Mouse (Mus musculus) left cerebral cortex, adult 9 months (tissue): Measurements from ENCODE around the gene Zbtb1.
"Not testable (repeated sequence)": the region's sequence is repeated elsewhere in the genome, so short reads cannot be mapped to it uniquely, and the experiment has no call there.

Experiments
- DNase-seq, 2 experiments: peaks; one replicate each; pipeline ENCODE4 v3.0.0; 2022; ENCODE audit warnings: low spot score in 2 of 2

Zbtb1 gene

DNA sequence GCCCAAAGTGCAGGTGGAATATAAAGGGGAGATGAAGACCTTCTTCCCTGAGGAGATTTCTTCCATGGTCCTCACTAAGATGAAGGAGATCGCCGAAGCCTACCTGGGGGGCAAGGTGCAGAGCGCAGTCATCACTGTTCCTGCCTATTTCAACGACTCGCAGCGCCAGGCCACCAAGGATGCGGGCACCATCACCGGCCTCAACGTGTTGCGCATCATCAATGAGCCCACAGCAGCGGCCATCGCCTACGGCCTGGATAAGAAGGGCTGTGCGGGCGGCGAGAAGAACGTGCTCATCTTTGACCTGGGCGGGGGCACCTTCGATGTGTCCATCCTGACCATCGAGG is 34.7 kb downstream of the Zbtb1 start:
- DNase-seq: peak in 1 of 2 experiments; percentile 14

DNA sequence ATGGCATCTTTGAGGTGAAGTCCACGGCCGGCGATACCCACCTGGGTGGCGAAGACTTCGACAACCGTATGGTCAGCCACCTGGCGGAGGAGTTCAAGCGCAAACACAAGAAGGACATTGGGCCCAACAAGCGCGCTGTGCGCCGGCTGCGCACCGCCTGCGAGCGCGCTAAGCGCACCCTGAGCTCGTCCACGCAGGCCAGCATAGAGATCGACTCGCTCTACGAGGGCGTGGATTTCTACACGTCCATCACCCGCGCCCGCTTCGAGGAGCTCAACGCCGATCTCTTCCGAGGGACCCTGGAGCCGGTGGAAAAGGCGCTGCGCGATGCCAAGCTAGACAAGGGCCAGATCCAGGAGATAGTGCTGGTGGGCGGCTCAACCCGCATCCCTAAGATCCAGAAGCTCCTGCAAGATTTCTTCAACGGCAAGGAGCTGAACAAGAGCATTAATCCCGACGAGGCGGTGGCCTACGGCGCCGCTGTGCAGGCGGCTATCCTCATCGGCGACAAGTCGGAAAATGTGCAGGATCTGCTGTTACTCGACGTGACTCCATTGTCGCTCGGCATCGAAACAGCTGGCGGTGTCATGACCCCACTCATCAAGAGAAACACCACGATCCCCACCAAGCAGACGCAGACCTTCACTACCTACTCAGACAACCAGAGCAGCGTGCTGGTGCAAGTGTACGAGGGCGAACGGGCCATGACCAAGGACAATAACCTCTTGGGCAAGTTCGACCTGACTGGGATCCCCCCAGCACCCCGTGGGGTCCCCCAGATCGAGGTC is 35.3 kb downstream of the Zbtb1 start:
- peak in 1 of 2 experiments; percentile 34 for DNase-seq

- DNase-seq: no peak
Observed at GRCm38 (mm10) chr12:76405971-76406370, 35.9 kb downstream of the Zbtb1 start.

DNA sequence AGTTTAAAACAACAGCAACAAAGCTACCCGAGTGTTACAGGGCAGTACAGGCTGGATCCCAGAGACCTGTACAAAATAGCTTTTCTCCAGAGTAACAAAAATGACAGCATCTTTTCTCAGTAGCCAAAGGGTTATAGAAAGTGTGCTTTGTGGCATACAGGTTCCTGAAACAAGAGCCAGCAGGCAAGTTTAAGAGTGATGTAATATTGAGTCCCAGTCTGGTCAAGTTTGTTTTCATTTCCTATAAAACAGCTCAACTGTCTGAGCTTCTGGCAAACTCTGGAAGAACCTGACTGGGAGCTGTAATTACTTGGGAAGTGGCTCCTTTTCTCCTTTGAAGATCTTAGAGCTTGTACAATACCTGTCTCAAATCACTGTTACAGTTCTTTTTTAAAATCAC is 37.1 kb downstream of the Zbtb1 start:
- DNase-seq: no peak

DNA sequence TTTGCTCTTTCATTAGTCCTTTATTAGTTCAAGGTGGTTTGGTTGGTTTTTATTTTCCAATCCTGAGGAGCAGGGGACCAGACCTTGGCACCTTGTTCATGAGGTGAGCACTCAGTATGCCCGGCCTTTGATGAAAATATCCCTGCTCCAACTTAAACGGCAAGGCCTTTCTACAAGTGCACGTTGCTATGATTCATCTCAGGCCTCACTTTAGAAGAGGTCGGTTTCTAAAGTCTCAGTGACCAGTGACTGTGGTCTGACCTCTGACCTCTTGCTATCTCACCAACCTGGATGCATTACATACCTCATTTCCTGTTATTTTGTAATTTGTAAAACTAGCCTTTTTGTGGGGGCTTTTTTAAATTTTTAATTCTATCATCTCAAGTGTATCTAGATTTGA is 39.1 kb downstream of the Zbtb1 start:
- no peak for DNase-seq

DNA sequence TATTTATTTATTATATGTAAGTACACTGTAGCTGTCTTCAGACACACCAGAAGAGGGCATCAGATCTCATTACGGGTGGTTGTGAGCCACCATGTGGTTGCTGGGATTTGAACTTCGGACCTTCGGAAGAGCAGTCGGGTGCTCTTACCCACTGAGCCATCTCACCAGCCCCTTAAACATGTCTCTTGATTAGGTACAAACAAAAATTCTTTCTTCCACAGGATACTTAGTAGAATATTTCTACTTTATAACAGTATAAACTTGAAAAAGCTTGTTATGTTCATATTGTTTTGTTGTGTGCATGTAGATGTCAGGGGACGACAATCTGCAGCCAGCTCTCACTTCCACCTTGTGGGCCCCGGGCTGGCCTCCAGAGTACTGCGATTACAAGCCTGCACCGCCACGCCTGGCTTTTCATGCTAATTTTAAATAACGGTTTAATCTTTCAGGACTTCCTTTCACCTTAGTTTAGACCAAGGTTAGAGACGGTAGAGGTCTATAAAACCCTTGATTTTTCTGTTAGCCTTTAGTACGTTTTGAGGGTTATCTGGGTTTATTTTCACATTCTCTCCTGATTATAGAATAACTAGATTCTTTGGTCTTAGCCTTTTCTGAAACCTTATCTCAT is 45.4 kb downstream of the Zbtb1 start:
- DNase-seq: no peak

DNA sequence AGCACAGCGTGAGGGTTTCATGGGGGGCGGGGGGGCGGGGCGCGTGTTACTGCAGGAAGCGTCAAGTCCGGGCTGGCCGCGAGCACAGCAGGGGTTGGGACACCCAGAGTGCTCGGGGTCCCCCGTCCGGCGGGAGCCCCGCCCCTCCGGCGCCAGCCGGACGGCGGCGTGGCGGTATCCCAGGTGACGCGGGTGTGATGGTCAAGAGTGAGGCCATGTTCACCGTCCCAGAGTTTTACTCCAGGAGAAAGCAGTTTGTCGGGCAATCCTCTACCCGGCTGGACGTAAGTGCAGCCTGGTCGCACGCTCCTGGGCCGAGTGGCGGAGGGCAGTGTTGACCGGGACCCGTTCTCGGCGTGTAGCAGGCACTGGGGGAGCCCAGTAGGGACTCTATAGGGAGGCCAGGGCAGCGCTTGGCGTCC is 47.4 kb downstream of the Zbtb1 start, which contains the start of gene Ppp1r36:
TSS of gene Ppp1r36 (plus strand) at position 106 of the 422 bp plus-strand sequence.
- DNase-seq: no peak

DNA sequence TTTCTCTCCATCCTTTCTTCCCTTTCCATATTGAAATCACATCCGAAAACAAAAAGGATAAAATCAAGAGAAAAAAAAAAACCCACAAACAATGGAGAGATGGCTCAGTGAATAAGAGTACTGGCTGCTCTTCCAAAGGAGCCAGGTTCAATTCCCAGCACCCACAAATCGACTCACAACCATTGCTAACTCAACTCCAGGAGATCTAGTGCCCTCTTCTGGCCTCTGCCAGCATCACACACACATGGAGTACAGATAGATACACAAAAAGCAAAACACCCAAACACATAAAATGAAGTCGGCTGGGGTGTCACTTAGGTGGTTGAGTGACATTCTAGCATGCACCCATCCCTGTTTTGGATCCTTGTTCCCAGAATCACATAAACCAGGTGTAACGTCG is 48.3 kb downstream of the Zbtb1 start:
- no peak for DNase-seq

DNA sequence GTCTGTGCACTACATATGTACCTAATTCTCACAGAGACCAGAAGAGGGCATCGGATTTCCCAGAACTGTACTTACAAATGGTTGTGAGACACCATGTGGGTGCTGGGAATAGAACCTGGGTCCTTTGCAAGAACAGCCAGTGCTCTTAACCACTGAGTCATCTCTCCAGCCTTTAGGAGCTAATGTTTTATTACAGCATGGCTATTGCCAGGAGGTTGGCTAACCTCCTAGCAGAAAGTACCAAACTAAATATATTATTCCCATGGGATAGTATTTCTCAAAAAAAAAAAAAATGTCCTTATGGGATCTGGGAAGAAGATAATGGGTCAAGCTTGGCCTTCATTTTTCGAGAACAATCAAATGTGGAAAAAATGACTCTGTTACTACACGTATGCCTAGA is 55.2 kb downstream of the Zbtb1 start:
- no peak for DNase-seq

DNA sequence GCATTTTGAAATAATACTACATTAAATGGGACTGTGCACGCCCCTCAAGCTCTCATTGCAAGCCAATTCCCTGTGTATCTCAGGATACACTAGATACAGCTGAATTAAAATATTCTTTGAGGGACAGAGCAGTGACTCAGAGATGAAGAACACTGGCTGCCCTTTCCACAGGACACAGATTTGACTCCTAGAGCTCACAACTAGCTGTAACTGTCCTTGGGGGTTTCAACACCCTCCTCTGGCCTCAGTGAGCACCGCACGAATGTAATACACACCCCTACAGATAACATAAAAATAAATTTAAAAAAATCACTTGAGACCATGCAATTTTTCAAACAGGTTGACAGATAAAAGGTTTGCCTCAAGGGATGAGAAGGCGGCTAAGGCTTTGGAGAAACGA is 57.5 kb downstream of the Zbtb1 start:
- no peak for DNase-seq

- no peak for DNase-seq
Observed at GRCm38 (mm10) chr12:76430879-76431406, 60.9 kb downstream of the Zbtb1 start.

GRCm38 (mm10) chr12:76431431-76431830 is 61.4 kb downstream of the Zbtb1 start:
- DNase-seq: no peak

DNA sequence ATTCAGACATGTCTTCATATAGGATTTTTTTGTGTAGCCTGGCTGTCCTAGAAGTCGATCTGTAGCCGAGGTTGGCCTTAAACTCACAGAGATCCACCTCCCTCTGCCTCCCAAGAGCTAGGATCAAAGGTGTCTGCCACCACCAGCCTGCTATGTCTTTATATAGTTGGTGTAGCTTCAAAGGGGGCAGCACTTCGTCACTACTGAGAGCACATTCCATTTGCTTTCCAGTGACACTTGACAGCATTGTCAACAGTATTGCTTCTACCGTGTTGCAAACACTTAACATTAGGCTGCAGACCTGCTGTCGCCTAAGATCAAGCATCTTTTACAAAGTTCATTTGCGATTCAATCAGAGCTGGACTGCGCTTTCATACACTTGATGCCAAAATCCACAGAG is 64.0 kb downstream of the Zbtb1 start:
- no peak for DNase-seq

DNA sequence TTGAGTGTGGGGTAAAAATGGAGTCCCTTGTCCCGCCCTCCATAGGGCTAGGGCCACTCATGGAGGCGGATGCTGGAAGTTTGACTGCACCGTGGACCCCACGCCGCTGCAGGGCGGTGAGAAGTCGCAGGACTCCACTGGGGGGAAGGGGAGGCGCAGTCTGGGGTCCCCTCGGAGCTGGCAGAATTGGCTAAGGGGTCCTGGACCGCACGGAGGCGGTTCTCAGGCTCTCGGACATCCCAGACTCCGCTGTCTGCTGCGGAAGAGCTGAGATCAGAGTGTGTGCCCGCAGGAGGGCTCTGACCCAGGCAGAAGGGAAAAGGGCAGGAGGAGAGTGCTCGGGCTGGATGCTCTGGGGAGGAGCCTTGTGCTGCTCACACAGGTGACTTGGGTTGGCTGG is 65.0 kb downstream of the Zbtb1 start:
- DNase-seq: no peak

- no peak for DNase-seq
Observed at GRCm38 (mm10) chr12:76435549-76435948, 65.5 kb downstream of the Zbtb1 start.

GRCm38 (mm10) chr12:76443488-76443887 is 73.4 kb downstream of the Zbtb1 start:
- not testable (repeated sequence) for DNase-seq

DNA sequence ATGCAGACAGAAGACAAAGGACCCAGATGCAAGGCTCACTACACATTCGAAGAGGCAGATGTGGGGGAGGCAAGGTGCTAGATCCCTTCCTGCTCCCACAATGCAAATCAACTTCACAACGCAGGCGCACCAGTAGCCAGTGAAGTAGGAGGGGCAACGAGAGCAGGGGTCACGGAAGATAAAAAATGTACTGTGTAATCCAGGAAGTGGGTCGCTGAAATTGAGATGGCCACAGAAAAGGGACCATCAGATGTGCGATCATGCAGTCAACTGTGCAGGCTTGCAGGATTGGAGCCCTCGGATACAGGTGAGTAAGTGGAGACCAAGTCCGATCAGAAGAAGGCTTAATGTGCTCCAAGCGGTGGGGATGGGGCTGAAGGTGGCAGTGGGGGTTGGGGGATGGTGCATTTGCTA is 74.3 kb downstream of the Zbtb1 start:
- DNase-seq: no peak

GRCm38 (mm10) chr12:76444862-76445261 is 74.8 kb downstream of the Zbtb1 start:
- no peak for DNase-seq

GRCm38 (mm10) chr12:76446201-76446600 is 76.1 kb downstream of the Zbtb1 start:
- DNase-seq: no peak
